11 mouse cellular contexts compared by ENCODE assay signal in the genomic region with DNA sequence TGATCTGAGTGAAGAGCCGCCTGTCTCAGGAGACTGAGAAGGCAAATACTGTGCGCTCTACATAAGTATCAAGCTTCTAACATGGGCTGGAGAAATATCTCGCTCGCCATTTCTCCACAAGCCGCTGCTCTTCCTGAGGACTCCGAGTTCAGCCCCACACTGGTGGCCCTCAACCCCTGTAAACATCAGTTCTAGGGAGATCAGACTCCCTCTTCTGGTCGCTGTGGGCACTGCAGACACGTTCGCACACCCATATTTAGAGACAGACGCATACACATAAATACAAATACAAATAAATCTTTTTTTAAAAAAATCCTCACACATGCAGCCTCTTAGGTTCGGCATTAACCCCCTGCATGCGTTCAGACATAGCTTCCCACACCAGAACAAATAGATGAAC. TPM values are rescaled to one million over a fixed set of nuclear protein-coding genes. Genes with fewer than 3 reads are reported as not detected.
DNase-seq lines count a peak whose midpoint lies in the region; ATAC-seq and TF ChIP-seq lines count a peak whose summit lies in the region.
"Had no signal": no experiment of that assay in that cellular context is flagged by ENCODE, and none has a peak within 500 bp of the region (broad histone marks: within the 10 kb centered on the region; RNA-seq: fewer than 3 reads in every experiment).

No protein-coding gene starts in this region.

- intact Hi-C loops in left cerebral cortex, postnatal 14 days (cut with DNase I) = no loop called here

- TF ChIP-seq CTCF in liver, adult 2 months (IDR thresholded peaks at IDR 0.05; ENCODE audit: low read depth, low read length) = peak; percentile 48
- TF ChIP-seq CTCF in Patski (IDR thresholded peaks at IDR 0.05) = peak; percentile 45
- peak; percentile 63 for TF ChIP-seq CTCF in midbrain, postnatal 0 days (IDR thresholded peaks at IDR 0.05)

- no peak overlapping the region for H3K4me2 ChIP-seq in liver, embryonic 12.5 days
- H3K4me2 ChIP-seq in midbrain, postnatal 0 days (ENCODE audit: low read depth, low read length, poor library complexity, severe bottlenecking) = no peak overlapping the region
- no peak overlapping the region for H3K4me2 ChIP-seq in heart, embryonic 11.5 days

- POLR2A ChIA-PET in Patski (lab: Charles Lee) = interaction anchor here (0.6 kb wide), 1 partner anchor 17 kb away, joined by 4 read pairs; no protein-coding TSS in a partner anchor

- H3K4me3 ChIP-seq in liver, adult 2 months (ENCODE audit: insufficient read depth, low read depth, low read length) = no peak overlapping the region
- no peak overlapping the region for H3K4me3 ChIP-seq in liver, embryonic 12.5 days
- H3K4me3 ChIP-seq in midbrain, postnatal 0 days (ENCODE audit: low read depth, low read length) = no peak overlapping the region
- no peak overlapping the region for H3K4me3 ChIP-seq in heart, embryonic 11.5 days (ENCODE audit: low read depth, low read length)

- no peak overlapping the region for H3K9ac ChIP-seq in liver, adult 2 months (ENCODE audit: low read depth, low read length)
- H3K9ac ChIP-seq in liver, embryonic 12.5 days = no peak overlapping the region
- no peak overlapping the region for H3K9ac ChIP-seq in midbrain, postnatal 0 days (replicated peaks; ENCODE audit: low read length, poor library complexity, severe bottlenecking)
- no peak overlapping the region for H3K9ac ChIP-seq in heart, embryonic 11.5 days (ENCODE audit: low read depth, low read length)

- 88% methylated on average over 12 of the region's 12 CpGs for WGBS in liver, adult 2 months
- 72% methylated on average over 12 of the region's 12 CpGs for WGBS in liver, embryonic 12.5 days (ENCODE audit: insufficient replicate concordance)
- WGBS in midbrain, postnatal 0 days = 77% methylated on average over 12 of the region's 12 CpGs
- WGBS in heart, embryonic 11.5 days (ENCODE audit: insufficient replicate concordance) = 79% methylated on average over 12 of the region's 12 CpGs

- ATAC-seq in liver, embryonic 12.5 days = no peak
- no peak for ATAC-seq in Patski
- no peak for ATAC-seq in midbrain, postnatal 0 days (ENCODE audit: low FRiP score)
- ATAC-seq in heart, embryonic 11.5 days (replicated peaks; ENCODE audit: insufficient number of reproducible peaks, low FRiP score, low TSS enrichment) = no peak
- ATAC-seq: hindbrain, embryonic 16.5 days had no signal

- H3K36me3 ChIP-seq in liver, adult 2 months (ENCODE audit: control insufficient read depth, insufficient read depth, low read length) = no peaks in the 10 kb centered on the region
- no peaks in the 10 kb centered on the region for H3K36me3 ChIP-seq in liver, embryonic 12.5 days
- no peaks in the 10 kb centered on the region for H3K36me3 ChIP-seq in midbrain, postnatal 0 days (ENCODE audit: insufficient read depth, low read length)
- no peaks in the 10 kb centered on the region for H3K36me3 ChIP-seq in heart, embryonic 11.5 days (ENCODE audit: control insufficient read depth, insufficient read depth, low read length)

- no peaks in the 10 kb centered on the region for H3K79me2 ChIP-seq in liver, adult 2 months (ENCODE audit: control insufficient read depth, insufficient read depth, low read length)

- no peak for TF ChIP-seq POLR2A in liver, adult 2 months (IDR thresholded peaks at IDR 0.05; ENCODE audit: extremely low read depth, insufficient read depth, low read length)

- H3K27me3 ChIP-seq in liver, adult 2 months (ENCODE audit: control insufficient read depth, insufficient read depth, low read length) = no peaks in the 10 kb centered on the region
- no peaks in the 10 kb centered on the region for H3K27me3 ChIP-seq in liver, embryonic 12.5 days (replicated peaks)
- no peaks in the 10 kb centered on the region for H3K27me3 ChIP-seq in Patski
- no peaks in the 10 kb centered on the region for H3K27me3 ChIP-seq in midbrain, postnatal 0 days (ENCODE audit: insufficient read depth, low read length)
- H3K27me3 ChIP-seq in heart, embryonic 11.5 days (ENCODE audit: control insufficient read depth, insufficient read depth, low read length) = no peaks in the 10 kb centered on the region

- DNase-seq in cerebellum, postnatal 10 days = peak; percentile 18 to 23
- no peak for DNase-seq in cerebellum, adult 9-10 months
- no peak for DNase-seq in liver, adult 2 months (ENCODE audit: extremely low read depth, low read depth, low spot score)
- no peak for DNase-seq in Patski (ENCODE audit: low read depth, low spot score)
- DNase-seq in midbrain, postnatal 0 days (ENCODE audit: low spot score) = no peak
- DNase-seq in left cerebral cortex, postnatal 14 days (ENCODE audit: low spot score in 2 of 2) = no peak
- DNase-seq: adrenal gland, postnatal 36 days; embryo, embryonic 11 days had no signal

- H3K27ac ChIP-seq in liver, adult 2 months (replicated peaks; ENCODE audit: insufficient read depth, low read depth, low read length) = no peak overlapping the region
- H3K27ac ChIP-seq in liver, embryonic 12.5 days = no peak overlapping the region
- H3K27ac ChIP-seq in midbrain, postnatal 0 days (ENCODE audit: low read depth, low read length) = no peak overlapping the region
- no peak overlapping the region for H3K27ac ChIP-seq in heart, embryonic 11.5 days (ENCODE audit: low read depth, low read length)

- CTCF ChIA-PET in Patski (lab: Charles Lee) = interaction anchor here (0.8 to 2.2 kb wide), 7 partner anchors 10 to 58 kb away, joined by 3 to 21 read pairs (median 3); a partner anchor contains a TSS

- no peaks in the 10 kb centered on the region; the same call in 1 of the 2 replicates for H3K9me3 ChIP-seq in liver, embryonic 12.5 days (replicated peaks)
- H3K9me3 ChIP-seq in midbrain, postnatal 0 days (ENCODE audit: low read length) = no peaks in the 10 kb centered on the region
- H3K9me3 ChIP-seq in heart, embryonic 11.5 days (replicated peaks; ENCODE audit: control insufficient read depth, low read length) = no peaks in the 10 kb centered on the region

- in situ Hi-C loops in Patski (cut with MboI; ENCODE audit: low pct_unique_long_range_greater_than_20kb) = no loop called here

- no peaks in the 10 kb centered on the region; the same call in 1 of the 2 replicates for H3K4me1 ChIP-seq in liver, adult 2 months (ENCODE audit: control insufficient read depth, insufficient read depth, low read length)
- no peaks in the 10 kb centered on the region for H3K4me1 ChIP-seq in liver, embryonic 12.5 days
- no peaks in the 10 kb centered on the region for H3K4me1 ChIP-seq in midbrain, postnatal 0 days (ENCODE audit: insufficient read depth, low read length)
- H3K4me1 ChIP-seq in heart, embryonic 11.5 days (ENCODE audit: control insufficient read depth, insufficient read depth, low read length) = no peaks in the 10 kb centered on the region

RNA-seq across cellular contexts. Expression of a gene that starts 41.3 kb away (rescaled TPM):
- 6.9 TPM in 2 replicates for total RNA-seq in liver, adult 2 months (2014; rRNA removed)
- 3.6 and 4.5 TPM in 2 replicates for polyA plus RNA-seq in liver, adult 2 months (2012; rRNA removed)
- 5.7 and 6.1 TPM in 2 replicates for polyA plus RNA-seq in liver, embryonic 12.5 days (2016; fragmentation: Nextera tagmentation; extraction: Ambion mirVana)
- 22.0 TPM for polyA plus RNA-seq in Patski (2021)
- 12.5 and 15.5 TPM in 2 replicates for total RNA-seq in midbrain, postnatal 0 days (2014; rRNA removed)
- polyA plus RNA-seq in midbrain, postnatal 0 days (2015; fragmentation: Nextera tagmentation; extraction: Ambion mirVana) = 5.8 and 7.2 TPM in 2 replicates
- 7.6 and 7.9 TPM in 2 replicates for polyA plus RNA-seq in heart, embryonic 11.5 days (2014; fragmentation: Nextera tagmentation; extraction: Ambion mirVana)
- 10 to 100 TPM; 19.7 to 23.4 TPM for total RNA-seq in left cerebral cortex, postnatal 14 days (2021)

RNA-seq across cellular contexts. Expression of a gene that starts 57.2 kb away (rescaled TPM):
- 178 and 228 TPM in 2 replicates for total RNA-seq in liver, adult 2 months (2014; rRNA removed)
- 166 and 243 TPM in 2 replicates for polyA plus RNA-seq in liver, adult 2 months (2012; rRNA removed)
- 9.3 and 9.8 TPM in 2 replicates for polyA plus RNA-seq in liver, embryonic 12.5 days (2016; fragmentation: Nextera tagmentation; extraction: Ambion mirVana)
- 94.8 TPM for polyA plus RNA-seq in Patski (2021)
- total RNA-seq in midbrain, postnatal 0 days (2014; rRNA removed) = 22.9 and 24.3 TPM in 2 replicates
- polyA plus RNA-seq in midbrain, postnatal 0 days (2015; fragmentation: Nextera tagmentation; extraction: Ambion mirVana) = 35.7 and 44.9 TPM in 2 replicates
- polyA plus RNA-seq in heart, embryonic 11.5 days (2014; fragmentation: Nextera tagmentation; extraction: Ambion mirVana) = 16.4 and 22.8 TPM in 2 replicates
- 10 to 100 TPM; 41.1 to 43.8 TPM for total RNA-seq in left cerebral cortex, postnatal 14 days (2021)

Comparison
In these comparisons a context has a peak if more than half of its experiments do, and no peak if none do; other contexts are left out.
1. DNase-seq: peak in cerebellum, postnatal 10 days (2 of 2); none in cerebellum, adult 9-10 months (single experiment), liver, adult 2 months (single experiment), Patski (single experiment), midbrain, postnatal 0 days (single experiment) and left cerebral cortex, postnatal 14 days (0 of 2).
2. Peak in every context shown above with its lines, with median percentiles within 50 percentile points of each other: CTCF ChIP-seq.